Mouse (Mus musculus) spleen, postnatal 36 days (tissue): Measurements from ENCODE around the gene Hoxa4.

Source experiments
- DNase-seq, 2 experiments: peaks; one replicate each; pipeline ENCODE4 v3.0.0; 2022; ENCODE audit warnings: low spot score in 2 of 2, mixed read lengths in 1 of 2

Gene Hoxa4

GRCm38 (mm10) chr6:52179690-52180089 is 11.9 kb downstream of the Hoxa4 start:
- DNase-seq: no peak

DNA sequence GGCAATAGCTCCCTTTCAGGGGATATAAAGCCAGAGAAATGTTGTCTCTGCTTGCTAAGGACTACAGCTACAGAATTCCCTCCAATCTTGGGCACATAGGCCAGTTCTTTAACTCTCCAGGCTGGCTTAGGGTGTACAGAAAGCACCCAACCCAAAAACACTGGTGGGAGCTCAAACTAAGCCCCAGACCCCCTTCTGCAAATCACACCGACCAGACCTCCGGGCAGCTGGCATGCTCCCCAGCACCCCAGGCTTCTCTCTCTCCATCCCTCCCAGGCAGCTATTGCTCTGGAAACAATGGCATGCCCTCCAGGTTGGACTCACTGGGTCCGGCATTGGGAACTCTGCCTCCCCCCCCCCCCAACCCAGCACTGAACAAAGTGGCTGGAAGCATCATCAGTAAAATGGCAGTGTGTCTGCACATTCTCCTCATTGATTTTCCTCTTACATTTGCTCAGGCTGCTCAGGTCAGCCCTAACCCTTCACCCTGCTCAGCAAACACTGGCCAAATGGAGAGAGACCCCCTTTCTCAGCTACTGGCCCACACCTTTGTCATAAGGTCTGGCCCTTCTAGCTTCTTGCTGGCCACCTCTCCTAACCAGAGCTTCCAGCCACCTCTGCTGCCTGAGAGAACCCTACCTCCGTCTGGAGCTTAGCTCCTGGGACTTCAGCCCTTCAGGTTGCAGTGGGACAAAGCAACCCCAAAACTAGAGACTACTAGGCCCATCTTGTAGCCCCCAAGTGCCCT is 12.5 kb downstream of the Hoxa4 start:
- no peak for DNase-seq

GRCm38 (mm10) chr6:52177806-52178205 is 13.7 kb downstream of the Hoxa4 start:
- no peak for DNase-seq

DNA sequence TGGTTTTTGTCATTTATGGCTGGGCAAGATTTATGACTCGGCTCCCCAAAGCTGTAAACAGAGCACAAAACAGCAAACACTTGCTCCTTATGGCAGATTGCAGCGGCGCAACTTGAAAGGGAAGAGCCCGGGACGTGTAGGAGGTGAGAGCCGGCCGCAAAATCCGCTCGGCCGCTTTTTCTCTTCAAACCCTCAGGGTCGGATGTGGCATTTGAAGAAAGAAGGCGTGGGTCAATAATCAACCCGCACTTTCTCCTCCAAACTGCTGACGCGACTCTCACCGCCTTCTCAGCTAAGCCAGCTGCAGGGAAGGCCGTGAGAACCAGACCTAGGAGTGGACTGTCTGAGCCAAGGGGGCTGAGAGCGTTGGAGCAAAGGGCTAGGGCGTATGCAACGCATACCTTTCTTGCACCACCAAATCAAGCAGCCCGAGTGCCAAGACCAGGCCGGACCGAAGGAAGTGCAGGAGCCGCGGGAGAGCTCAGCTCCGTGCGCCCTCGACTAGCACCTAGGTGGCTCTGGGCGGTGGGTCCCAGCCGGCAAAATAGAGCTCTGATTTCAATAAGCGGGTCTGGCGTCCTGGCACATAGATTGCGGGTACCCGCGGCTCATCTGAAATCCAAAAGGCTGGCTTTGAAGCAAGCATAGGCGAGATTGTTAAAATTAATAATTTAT is 14.4 kb downstream of the Hoxa4 start, which contains the start of gene 5730596B20Rik:
TSS of gene 5730596B20Rik (plus strand) at position 438 of the 675 bp plus-strand sequence.
- no peak for DNase-seq

GRCm38 (mm10) chr6:52176391-52176790 is 15.2 kb downstream of the Hoxa4 start:
- no peak for DNase-seq

GRCm38 (mm10) chr6:52175864-52176263 is 15.7 kb downstream of the Hoxa4 start:
- DNase-seq: no peak

GRCm38 (mm10) chr6:52174968-52175751 is 16.4 kb downstream of the Hoxa4 start:
- no peak for DNase-seq

- DNase-seq: no peak
These were observed 17.9 kb downstream of the Hoxa4 start for GRCm38 (mm10) chr6:52173648-52174047.

- peak in 1 of 2 experiments; percentile 19 for DNase-seq
These were observed 19.1 kb downstream of the Hoxa4 start for GRCm38 (mm10) chr6:52172501-52172900.

DNA sequence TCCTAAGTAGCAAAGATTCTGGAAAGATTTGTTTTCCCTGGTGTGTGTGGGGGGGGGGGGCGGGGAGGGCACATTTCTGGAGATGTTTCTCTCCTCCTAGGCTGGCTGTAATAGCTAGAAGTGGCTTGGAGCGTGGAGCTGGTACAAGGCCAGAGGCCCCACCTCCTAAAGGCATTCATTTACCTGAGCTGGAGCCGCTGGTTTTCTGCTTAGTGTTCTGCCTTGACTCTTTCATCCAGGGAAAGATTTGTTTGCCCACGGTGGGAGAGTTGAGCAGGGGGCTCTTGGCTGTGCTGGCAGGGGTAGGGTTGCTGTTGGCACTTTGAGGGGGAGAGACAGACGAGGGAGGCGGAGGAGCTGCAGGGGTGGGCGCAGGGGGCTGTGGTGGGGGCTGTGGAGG is 19.6 kb downstream of the Hoxa4 start:
- no peak for DNase-seq

DNA sequence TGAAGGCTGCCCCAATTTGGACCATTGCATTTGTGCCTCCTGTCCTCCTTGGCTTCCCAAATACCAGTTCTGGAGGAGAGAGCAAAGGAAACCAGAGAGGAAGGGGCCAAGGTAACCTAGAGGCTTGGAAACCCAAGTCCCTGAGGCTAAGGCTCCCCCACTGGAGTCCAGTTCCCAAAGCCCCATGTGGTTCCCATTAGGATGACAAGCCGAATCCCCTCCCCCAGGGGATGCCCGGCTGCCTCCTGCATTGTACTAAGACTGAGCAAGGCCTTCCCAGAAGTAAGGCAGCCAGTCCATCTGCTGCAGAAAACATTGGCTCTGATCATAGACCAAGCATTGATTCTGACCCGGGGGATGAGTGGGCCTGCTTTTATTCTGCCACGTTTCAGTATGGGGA is 20.2 kb downstream of the Hoxa4 start:
- DNase-seq: no peak

DNA sequence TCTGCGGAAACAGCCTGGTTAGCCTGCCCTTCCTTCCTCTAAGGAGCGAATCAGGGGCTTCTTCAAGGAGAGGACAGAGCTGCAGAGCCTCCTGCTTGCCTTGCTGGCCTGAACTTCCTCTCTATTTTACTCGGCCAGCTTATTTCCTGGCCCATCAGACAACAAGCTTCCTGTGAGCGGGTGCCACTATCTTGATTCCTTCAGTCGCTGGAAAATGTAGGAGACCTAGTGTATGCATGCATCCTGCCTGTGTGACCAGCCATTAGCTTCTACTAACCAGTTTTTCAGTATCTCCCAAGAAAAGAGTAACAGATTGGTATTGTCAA is 20.7 kb downstream of the Hoxa4 start:
- DNase-seq: no peak

- DNase-seq: no peak
These were observed 21.2 kb downstream of the Hoxa4 start for GRCm38 (mm10) chr6:52170166-52170897.

DNA sequence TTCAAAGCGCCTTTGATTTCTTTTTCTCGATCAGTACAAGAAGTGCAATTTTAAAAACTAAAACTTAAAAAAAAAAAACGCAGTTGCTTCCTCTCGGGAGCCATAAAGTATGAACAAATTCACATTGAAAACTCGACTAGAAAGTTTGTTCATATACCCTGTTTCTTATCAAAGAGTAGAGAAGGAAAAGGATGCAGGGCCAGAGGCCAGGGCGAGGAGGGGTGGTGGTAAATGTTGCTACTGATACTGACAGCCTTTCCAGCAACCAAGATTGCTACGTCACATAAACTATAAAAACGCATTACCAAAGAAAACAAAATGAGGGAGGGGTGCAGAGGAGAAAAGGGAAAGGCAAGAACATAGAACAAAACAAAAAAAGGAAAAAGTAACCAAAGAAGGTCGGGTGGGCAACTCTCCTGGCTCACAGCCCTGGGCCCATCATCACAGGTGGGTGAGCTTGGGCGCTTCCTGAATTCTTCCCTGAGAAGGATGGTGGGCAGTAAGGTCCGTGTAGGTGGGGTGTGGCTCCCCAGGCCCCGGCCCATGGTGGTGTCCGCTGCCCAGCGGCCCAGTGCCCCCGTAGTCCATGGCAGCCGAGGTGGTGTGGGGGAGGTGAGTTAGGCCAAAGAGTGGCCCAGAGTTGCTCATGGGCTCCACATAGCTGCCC is 21.9 kb downstream of the Hoxa4 start:
- no peak for DNase-seq

DNA sequence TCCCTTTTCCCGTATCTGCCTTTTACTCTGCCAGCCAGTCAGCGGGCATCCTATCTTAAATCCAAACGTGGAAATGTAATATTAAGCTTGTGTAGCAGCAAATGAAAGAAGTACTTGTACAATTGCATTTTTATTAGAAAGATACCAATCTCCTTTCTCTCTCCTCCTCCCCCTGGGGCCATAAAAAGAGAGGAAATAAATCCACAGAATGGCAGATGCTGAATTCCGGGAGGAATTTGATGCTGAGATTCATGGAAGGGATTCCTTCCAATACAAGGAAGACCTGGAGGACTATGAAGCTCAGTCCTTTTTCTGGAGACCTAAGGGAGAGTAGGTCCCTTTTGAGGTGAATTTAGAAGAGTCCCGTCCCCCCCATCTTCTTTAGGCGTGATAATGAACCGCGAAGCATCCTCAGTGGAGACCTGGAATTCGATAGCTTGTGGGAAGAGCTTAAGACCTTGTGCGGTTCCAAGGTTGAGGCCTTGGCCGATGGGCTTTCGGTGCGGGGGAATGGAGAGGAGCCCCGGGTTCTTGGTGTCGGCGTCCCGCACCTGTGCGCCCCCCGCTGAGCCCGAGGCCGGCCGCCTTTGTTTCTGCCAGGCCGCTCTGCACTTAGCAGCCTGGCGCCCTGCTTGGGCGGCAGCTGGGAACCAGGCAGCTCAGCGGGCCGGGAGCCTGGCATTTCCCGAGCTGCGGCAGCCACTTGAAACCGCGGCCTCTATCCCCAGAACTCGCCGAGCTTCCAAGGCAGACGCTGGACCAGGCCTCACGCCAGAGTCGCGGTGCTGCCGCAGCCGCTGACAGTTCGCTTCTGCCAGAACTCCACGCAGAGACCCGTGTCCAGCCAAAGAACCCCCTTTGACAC is 23.1 kb downstream of the Hoxa4 start:
- DNase-seq: no peak

DNA sequence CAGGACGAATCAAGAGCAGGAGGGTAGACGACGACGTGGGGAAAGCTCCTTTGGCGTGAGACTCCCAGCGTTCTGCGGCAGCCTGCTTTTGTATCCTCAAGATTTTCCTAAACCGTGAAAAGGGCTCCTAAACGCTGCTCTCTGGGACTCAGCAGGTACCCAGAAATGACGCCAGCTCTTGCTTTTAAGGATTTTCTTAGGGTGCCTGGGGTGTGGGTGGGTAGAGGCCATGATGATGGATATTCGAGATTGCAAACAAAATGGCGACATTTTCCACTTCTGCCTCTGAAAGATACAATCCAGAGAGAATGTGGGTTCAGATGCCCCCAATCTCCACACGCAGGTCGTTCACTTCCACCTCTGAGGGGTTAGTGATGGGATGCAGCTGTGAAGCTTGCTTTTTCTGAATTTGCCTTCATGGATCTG is 23.8 kb downstream of the Hoxa4 start:
- DNase-seq: no peak

- DNase-seq: no peak
These were observed 24.4 kb downstream of the Hoxa4 start for GRCm38 (mm10) chr6:52167176-52167575.

- no peak for DNase-seq
These were observed 25.0 kb downstream of the Hoxa4 start for GRCm38 (mm10) chr6:52166431-52167077.

DNA sequence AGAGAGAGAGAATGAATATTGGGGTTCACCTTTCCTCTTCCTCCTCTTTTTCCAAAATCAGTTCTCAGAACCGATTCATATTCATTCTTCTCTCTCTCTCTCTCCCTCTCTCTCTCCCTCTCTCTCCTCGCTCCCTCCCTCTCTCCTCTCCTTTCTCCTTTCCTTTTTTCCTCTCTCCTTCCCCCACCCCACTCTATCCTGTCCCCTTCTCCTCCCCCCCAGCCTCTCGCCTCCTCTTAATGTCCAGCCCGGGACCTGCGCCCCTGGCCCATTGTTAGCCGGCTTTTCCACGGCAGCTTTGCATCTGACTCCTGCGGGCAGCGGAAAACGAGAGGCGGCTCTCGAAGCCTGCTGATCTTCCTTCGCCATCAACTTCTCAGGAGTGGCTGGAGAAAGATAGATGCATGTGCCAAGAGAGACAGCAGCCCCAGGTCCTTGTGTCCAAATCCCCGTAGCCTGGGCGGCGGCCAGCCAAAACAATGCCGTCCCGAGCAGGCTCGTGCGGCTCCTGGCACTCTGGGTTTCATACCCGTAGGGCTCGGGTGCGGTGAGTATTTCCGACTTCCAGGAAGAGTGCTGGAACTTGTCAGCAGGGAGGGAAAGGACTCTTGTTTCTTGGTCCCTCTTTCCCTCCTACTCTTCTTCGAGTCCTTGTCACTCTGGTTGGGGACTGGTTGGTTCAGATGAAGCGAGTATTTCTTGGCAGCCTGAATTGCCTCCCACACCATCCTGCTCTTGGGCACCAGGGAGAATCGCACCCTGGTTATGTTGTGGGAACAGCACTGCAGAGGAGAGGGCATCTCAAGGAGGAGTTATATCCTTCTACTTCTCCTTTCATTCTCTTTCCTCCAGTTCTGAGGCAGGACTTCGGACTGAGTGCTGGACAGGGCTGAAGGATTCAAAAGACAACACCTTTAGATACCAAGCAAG is 25.8 kb downstream of the Hoxa4 start:
- no peak for DNase-seq
